Mouse (Mus musculus) hindbrain, embryonic 16.5 days (tissue): ENCODE data around the gene Klrd1. TPM values are rescaled to one million over a fixed set of nuclear protein-coding genes. Genes with fewer than 3 reads are reported as not detected.
"Not testable (repeated sequence)": the region's sequence is repeated elsewhere in the genome, so short reads cannot be mapped to it uniquely, and the experiment has no call there.

Experiments used
- ATAC-seq: fragments of 200-750 bp; cut with Nextera tagmentation; 2 replicates; pipeline ENCODE4 v1.8.0; 2017; ENCODE audit warnings: moderate TSS enrichment, moderate library complexity
- H3K27ac ChIP-seq: fragments of 300-500 bp; sonication (generic); 2 replicates; pipeline ENCODE4 v1.5.1; 2014; ENCODE audit warnings: low read depth, mild to moderate bottlenecking, control low read depth, low read length, moderate library complexity
- H3K27me3 ChIP-seq: fragments of 300-500 bp; sonication (generic); replicated peaks from 2 replicates; pipeline ENCODE4 v1.6.1; 2014; ENCODE audit warnings: low read length; ENCODE audit not compliant: control insufficient read depth, insufficient read depth
- H3K36me3 ChIP-seq: fragments of 300-500 bp; sonication (generic); 2 replicates; pipeline ENCODE4 v1.6.1; 2014; ENCODE audit warnings: mild to moderate bottlenecking, low read length, moderate library complexity, mixed read lengths; ENCODE audit not compliant: control insufficient read depth, insufficient read depth
- H3K4me1 ChIP-seq: fragments of 300-500 bp; sonication (generic); 2 replicates; pipeline ENCODE4 v1.6.1; 2014; ENCODE audit warnings: low read depth, low read length; ENCODE audit not compliant: control insufficient read depth, insufficient read depth
- H3K4me2 ChIP-seq: fragments of 300-500 bp; sonication (generic); 2 replicates; pipeline ENCODE4 v1.6.1; 2014; ENCODE audit warnings: mild to moderate bottlenecking, low read length, control low read depth, moderate library complexity
- H3K4me3 ChIP-seq: fragments of 300-500 bp; sonication (generic); 2 replicates; pipeline ENCODE4 v1.5.1; 2014; ENCODE audit warnings: mild to moderate bottlenecking, low read length, control low read depth, moderate library complexity
- H3K9ac ChIP-seq: fragments of 300-500 bp; sonication (generic); 2 replicates; pipeline ENCODE4 v1.6.1; 2014; ENCODE audit warnings: low read depth, mild to moderate bottlenecking, control low read depth, low read length, moderate library complexity
- H3K9me3 ChIP-seq: fragments of 300-500 bp; sonication (generic); 2 replicates; pipeline ENCODE4 v1.6.1; 2014; ENCODE audit warnings: mild to moderate bottlenecking, low read length, moderate library complexity; ENCODE audit not compliant: control insufficient read depth
- WGBS: fragments of 180-500 bp; shearing (Covaris S2); extraction: QIAGEN DNeasy Blood & Tissue Kit; methylation state at CpG from one replicate; pipeline ENCODE4 v1.1.7; 2014; 5-methylcytosine and 5-hydroxymethylcytosine counted together
- polyA plus RNA-seq: library from polyadenylated mRNA; unstranded; fragments of >200 nt; fragmentation: Nextera tagmentation; extraction: Ambion mirVana; gene quantifications from 2 replicates; pipeline ENCODE4 v1.2.1, GENCODE M21; 2015

Klrd1 gene
- polyA plus RNA-seq, 1 experiment from 2014 or later: not detected

- no peak overlapping the region for H3K4me3 ChIP-seq
- no peak overlapping the region for H3K4me2 ChIP-seq
- no peaks in the 10 kb centered on the region for H3K36me3 ChIP-seq
- WGBS: 78% methylated on average over 2 of the region's 2 CpGs
- no peak for ATAC-seq
- H3K27ac ChIP-seq: no peak overlapping the region
- H3K4me1 ChIP-seq: no peaks in the 10 kb centered on the region
- H3K27me3 ChIP-seq: no peaks in the 10 kb centered on the region
- no peaks in the 10 kb centered on the region for H3K9me3 ChIP-seq
- no peak overlapping the region for H3K9ac ChIP-seq
These were observed 26.3 kb upstream of the Klrd1 start for GRCm38 (mm10) chr6:129565257-129565656.

DNA sequence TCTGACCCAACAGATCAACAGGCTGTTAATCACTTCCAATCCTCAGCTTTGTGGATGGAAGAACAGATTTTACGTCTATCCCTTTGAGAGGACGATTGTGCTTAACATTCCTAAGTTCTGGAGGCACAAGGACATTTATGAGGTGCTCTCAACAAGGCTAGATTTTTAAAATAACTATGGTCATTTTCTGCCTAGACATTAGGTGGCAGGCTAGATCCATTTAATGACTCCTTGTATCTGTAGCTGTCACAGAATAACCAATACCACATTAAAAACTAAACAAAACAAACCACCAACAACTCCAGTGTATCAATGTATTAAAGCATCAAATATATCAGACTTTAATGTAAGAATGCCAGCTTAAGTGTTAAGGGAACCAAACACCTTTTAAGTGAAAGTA lies 16.3 kb upstream of the Klrd1 start:
- Histone ChIP-seq H3K4me1 (no peaks in the 10 kb centered on the region), H3K9ac (no peak overlapping the region), H3K27me3 (no peaks in the 10 kb centered on the region), H3K4me3 (no peak overlapping the region), H3K36me3 (no peaks in the 10 kb centered on the region), H3K27ac (no peak overlapping the region), H3K4me2 (no peak overlapping the region), H3K9me3 (no peaks in the 10 kb centered on the region)
- ATAC-seq: no peak
- WGBS: 36% methylated on average over 2 of the region's 2 CpGs

GRCm38 (mm10) chr6:129577605-129578004 lies 14.0 kb upstream of the Klrd1 start, which contains the start of gene Klre1:
TSS of gene Klre1 (plus strand) at chr6:129577905.
- H3K27ac ChIP-seq: no peak within 1 kb of the TSS
- no peaks in the 10 kb centered on the region for H3K27me3 ChIP-seq
- H3K9me3 ChIP-seq: no peaks in the 10 kb centered on the region
- WGBS: 88% methylated on average over 8 of the region's 8 CpGs
- ATAC-seq: no peak
- no peak within 1 kb of the TSS for H3K9ac ChIP-seq
- no peaks in the 10 kb centered on the region for H3K36me3 ChIP-seq
- H3K4me1 ChIP-seq: no peaks in the 10 kb centered on the region
- no peak within 1 kb of the TSS for H3K4me2 ChIP-seq
- H3K4me3 ChIP-seq: no peak within 1 kb of the TSS

DNA sequence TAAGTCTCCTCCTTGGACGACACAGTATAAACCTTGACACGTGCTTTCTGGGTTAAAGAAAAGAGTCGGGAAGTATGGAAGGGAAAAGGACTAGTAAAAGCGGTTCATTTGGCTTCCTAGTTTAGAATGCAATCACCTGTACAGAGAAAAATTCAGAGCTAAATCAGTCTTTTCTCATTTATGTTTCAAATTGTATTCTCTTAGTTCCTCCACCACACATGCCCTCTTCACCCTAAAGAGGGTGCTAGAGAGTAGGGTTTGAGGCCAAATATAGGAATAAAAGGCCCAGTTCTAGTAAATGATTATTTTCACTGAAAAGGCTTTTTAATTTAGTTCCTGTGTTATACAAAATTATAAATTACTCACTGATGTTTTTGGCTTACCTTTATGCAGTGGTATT lies 10.3 kb upstream of the Klrd1 start:
- no peak overlapping the region for H3K4me3 ChIP-seq
- H3K36me3 ChIP-seq: no peaks in the 10 kb centered on the region
- H3K27ac ChIP-seq: no peak overlapping the region
- H3K27me3 ChIP-seq: no peaks in the 10 kb centered on the region
- H3K9ac ChIP-seq: no peak overlapping the region
- no peak overlapping the region for H3K4me2 ChIP-seq
- no peaks in the 10 kb centered on the region for H3K9me3 ChIP-seq
- 77% methylated on average over 4 of the region's 4 CpGs for WGBS
- no peak for ATAC-seq
- no peaks in the 10 kb centered on the region for H3K4me1 ChIP-seq

- no peak overlapping the region for H3K4me2 ChIP-seq
- WGBS: 86% methylated on average over 4 of the region's 4 CpGs
- no peak for ATAC-seq
These were observed 9.7 kb upstream of the Klrd1 start for GRCm38 (mm10) chr6:129581896-129582295.

DNA sequence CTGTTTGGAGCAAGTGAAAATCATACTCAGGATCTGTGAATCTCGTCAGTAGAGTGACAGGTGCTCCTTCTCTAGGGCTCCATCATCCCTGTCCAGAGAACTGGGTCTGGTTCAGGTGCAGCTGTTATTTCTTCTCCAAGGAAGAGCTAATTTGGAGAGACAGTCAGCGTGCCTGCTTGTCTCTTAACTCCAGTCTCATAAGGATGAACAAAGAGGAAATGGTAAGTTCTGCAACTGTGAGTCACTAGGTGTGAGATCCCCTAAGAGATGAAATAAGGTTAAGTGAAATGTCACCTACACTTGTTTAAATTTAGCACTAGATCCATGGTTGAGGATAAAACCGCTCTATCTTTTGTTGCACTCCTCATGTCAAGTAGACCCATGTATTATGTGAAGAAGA lies 8.6 kb upstream of the Klrd1 start:
- ATAC-seq: no peak
- Histone ChIP-seq H3K4me2 (no peak overlapping the region), H3K9ac (no peak overlapping the region), H3K4me3 (no peak overlapping the region), H3K4me1 (no peaks in the 10 kb centered on the region), H3K9me3 (no peaks in the 10 kb centered on the region), H3K27ac (no peak overlapping the region), H3K36me3 (no peaks in the 10 kb centered on the region), H3K27me3 (no peaks in the 10 kb centered on the region)
- 77% methylated on average over 3 of the region's 3 CpGs for WGBS

More at GRCm38 (mm10) chr6:129581896-129582295, 9.7 kb upstream of the Klrd1 start:
- H3K9me3 ChIP-seq: no peaks in the 10 kb centered on the region
- H3K36me3 ChIP-seq: no peaks in the 10 kb centered on the region
- H3K27me3 ChIP-seq: no peaks in the 10 kb centered on the region
- no peak overlapping the region for H3K4me3 ChIP-seq
- no peaks in the 10 kb centered on the region for H3K4me1 ChIP-seq
- no peak overlapping the region for H3K9ac ChIP-seq
- no peak overlapping the region for H3K27ac ChIP-seq

DNA sequence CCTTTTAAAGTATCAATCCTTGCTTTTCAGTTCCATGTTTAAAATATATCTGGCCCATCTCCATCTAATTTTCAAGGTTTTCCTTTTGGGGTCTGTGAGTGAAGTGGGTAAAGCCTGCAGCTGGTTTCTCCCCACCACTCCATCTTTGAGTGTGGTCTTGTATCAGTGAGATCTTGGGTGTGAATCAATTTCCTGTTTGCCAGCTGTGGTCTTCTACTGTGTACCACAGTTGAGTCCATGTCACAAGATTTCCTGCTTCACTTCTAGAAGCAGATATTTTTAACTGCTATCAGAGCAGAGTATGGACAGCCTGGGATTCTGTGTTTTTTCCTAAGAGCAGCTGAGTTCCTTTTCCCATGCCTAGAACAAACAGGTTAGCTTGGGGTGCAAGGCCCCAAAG lies 16.8 kb downstream of the Klrd1 start:
- Histone ChIP-seq H3K27ac (no peak overlapping the region), H3K4me2 (no peak overlapping the region), H3K9ac (no peak overlapping the region), H3K9me3 (no peaks in the 10 kb centered on the region), H3K4me1 (no peaks in the 10 kb centered on the region), H3K4me3 (no peak overlapping the region), H3K27me3 (no peaks in the 10 kb centered on the region), H3K36me3 (no peaks in the 10 kb centered on the region)
- no peak for ATAC-seq

GRCm38 (mm10) chr6:129623735-129624134 lies 32.2 kb downstream of the Klrd1 start, which contains the start of gene Klrk1:
TSS of gene Klrk1 (minus strand) at chr6:129623864.
- no peak for ATAC-seq
- H3K27me3 ChIP-seq: no peaks in the 10 kb centered on the region
- no peaks in the 10 kb centered on the region for H3K36me3 ChIP-seq
- no peaks in the 10 kb centered on the region for H3K4me1 ChIP-seq
- no peak within 1 kb of the TSS for H3K4me2 ChIP-seq
- WGBS: 81% methylated on average over 4 of the region's 4 CpGs
- no peaks in the 10 kb centered on the region for H3K9me3 ChIP-seq
- no peak within 1 kb of the TSS for H3K27ac ChIP-seq
- H3K9ac ChIP-seq: no peak within 1 kb of the TSS
- no peak within 1 kb of the TSS for H3K4me3 ChIP-seq

DNA sequence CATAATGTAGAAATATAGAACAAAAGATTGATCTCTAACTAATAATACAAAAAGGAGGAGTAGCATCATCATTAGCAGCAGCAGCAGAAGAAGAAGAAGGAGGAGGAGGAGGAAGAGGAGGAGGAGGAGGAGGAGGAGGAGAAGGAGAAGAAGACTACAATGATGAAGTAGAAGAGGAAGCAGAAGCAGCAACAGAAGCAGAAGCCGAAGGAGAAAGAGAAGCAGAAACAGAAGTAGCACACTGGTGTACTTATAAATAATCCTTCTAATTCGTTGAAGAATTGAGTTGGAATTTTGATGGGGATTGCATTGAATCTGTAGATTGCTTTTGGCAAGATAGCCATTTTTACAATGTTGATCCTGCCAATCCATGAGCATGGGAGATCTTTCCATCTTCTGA lies 39.5 kb downstream of the Klrd1 start:
- not testable (repeated sequence) for H3K27me3 ChIP-seq, H3K9me3 ChIP-seq, H3K4me3 ChIP-seq, H3K4me1 ChIP-seq, ATAC-seq, H3K4me2 ChIP-seq, H3K27ac ChIP-seq, H3K36me3 ChIP-seq, H3K9ac ChIP-seq
- whole genome bisulfite sequencing: 80% methylated on average over 2 of the region's 2 CpGs

- not testable (repeated sequence) for ATAC-seq, H3K27me3 ChIP-seq, H3K36me3 ChIP-seq, H3K4me1 ChIP-seq, H3K4me3 ChIP-seq, H3K9me3 ChIP-seq, H3K27ac ChIP-seq, H3K4me2 ChIP-seq, H3K9ac ChIP-seq
- 89% methylated on average over 3 of the region's 3 CpGs for WGBS
These were observed 51.7 kb downstream of the Klrd1 start, which contains the start of gene Klrc3 for GRCm38 (mm10) chr6:129643237-129643636. TSS of gene Klrc3 (minus strand) at chr6:129643337.
